Mouse (Mus musculus): ENCODE results near the gene Bpifb9b. TPM values are rescaled to one million over a fixed set of nuclear protein-coding genes. Genes with fewer than 3 reads are reported as not detected.
A peak's percentile ranks its signal among the peaks of the same experiment; 100 is the strongest.
"Not testable (repeated sequence)": the region's sequence is repeated elsewhere in the genome, so short reads cannot be mapped to it uniquely, and the experiment has no call there.

Gene Bpifb9b
- polyA plus RNA-seq, 1 experiment from 2014 or later: not detected

- Histone ChIP-seq H3K4me2 (no peak overlapping the region), H3K4me3 (replicated peaks) (no peak overlapping the region), H3K9ac (no peak overlapping the region), H3K9me3 (replicated peaks) (no peaks in the 10 kb centered on the region), H3K27me3 (no peaks in the 10 kb centered on the region), H3K27ac (no peak overlapping the region), H3K4me1 (no peaks in the 10 kb centered on the region), H3K36me3 (peaks cover 59% of the 10 kb centered on the region)
- WGBS: 52% methylated on average over 2 of the region's 2 CpGs
- ATAC-seq (replicated peaks; ENCODE audit: low FRiP score): no peak
These were observed 32.3 kb downstream of the Bpifb9b start for GRCm38 (mm10) chr2:154339356-154339755.

DNA sequence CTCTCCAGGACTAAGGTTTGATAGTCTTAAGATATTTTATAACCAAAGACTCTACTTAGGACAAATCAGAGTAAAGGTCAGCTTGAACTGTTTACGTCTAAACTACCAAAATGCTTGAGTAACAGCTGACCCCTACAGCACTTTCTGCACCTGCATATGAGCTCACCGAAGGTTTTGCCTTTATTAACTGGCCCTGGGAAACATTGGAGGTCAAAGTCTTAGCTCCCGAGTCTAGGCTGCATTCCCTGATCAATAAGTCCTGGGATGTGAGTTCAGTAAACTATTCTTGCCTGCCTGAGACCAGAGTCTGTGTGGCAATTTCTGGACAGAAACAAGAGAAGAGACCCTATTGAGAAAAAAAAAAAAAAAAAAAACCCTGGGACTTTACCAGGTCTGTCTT lies 41.1 kb downstream of the Bpifb9b start:
- H3K27ac ChIP-seq: no peak overlapping the region
- H3K4me2 ChIP-seq: no peak overlapping the region
- H3K4me3 ChIP-seq (replicated peaks): no peak overlapping the region
- ATAC-seq (replicated peaks; ENCODE audit: low FRiP score): no peak
- 80% methylated on average over 3 of the region's 3 CpGs for WGBS
- H3K4me1 ChIP-seq: no peaks in the 10 kb centered on the region
- H3K9ac ChIP-seq: no peak overlapping the region
- H3K9me3 ChIP-seq (replicated peaks): no peaks in the 10 kb centered on the region
- peaks cover 68% of the 10 kb centered on the region for H3K36me3 ChIP-seq
- no peaks in the 10 kb centered on the region for H3K27me3 ChIP-seq

DNA sequence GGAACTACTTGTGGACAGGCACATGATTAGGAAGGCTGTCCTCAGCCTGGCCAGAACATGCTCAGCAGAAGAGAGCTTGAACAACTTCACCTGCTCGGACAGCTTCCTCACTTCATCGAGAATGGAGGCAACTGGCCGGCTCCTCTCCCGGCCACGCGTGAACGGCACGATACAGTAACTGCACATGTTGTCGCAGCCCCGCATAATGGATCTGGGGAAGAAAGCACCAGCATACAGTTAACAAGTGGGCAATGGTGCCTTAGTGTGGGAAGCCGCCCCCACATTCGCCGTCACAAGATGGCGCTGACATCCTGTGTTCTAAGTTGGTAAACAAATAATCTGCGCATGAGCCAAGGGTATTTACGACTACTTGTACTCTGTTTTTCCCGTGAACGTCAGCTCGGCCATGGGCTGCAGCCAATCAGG lies 47.0 kb downstream of the Bpifb9b start:
- WGBS: 77% methylated on average over 16 of the region's 19 CpGs
- not testable (repeated sequence) for H3K9me3 ChIP-seq (replicated peaks); ATAC-seq (replicated peaks; ENCODE audit: low FRiP score); H3K27me3 ChIP-seq; H3K4me1 ChIP-seq
- Histone ChIP-seq H3K36me3 (peaks cover 33% of the 10 kb centered on the region), H3K27ac (peak overlapping the region; percentile 74), H3K4me3 (replicated peaks) (peak overlapping the region; percentile 43), H3K9ac (peak overlapping the region; percentile 35; the same call in 1 of the 2 replicates), H3K4me2 (peak overlapping the region; percentile 47)

DNA sequence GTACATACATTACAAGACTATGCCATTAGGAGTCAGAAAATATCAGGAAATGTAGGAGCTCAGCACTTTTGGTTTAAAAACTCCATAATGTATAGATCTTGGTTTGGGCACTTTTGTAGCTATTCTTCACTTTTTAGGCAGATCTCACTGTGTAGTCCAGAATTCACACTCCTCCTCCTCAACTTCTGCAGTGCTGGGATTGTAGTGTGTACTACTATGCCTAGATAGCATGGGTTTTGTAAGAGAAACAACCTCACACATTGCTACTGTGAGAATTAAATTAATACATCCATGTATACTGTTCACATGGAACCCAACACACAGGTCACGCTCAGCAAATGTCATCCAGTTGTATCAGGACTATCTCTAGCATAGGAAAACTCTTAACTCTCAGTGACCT lies 60.5 kb downstream of the Bpifb9b start:
- H3K4me1 ChIP-seq: peaks cover 4% of the 10 kb centered on the region; the same call in 1 of the 2 replicates
- H3K27ac ChIP-seq: no peak overlapping the region
- no peak overlapping the region for H3K9ac ChIP-seq
- H3K27me3 ChIP-seq: no peaks in the 10 kb centered on the region
- WGBS: 88% methylated on average over 1 of the region's 1 CpGs
- no peak overlapping the region for H3K4me2 ChIP-seq
- no peak for ATAC-seq (replicated peaks; ENCODE audit: low FRiP score)
- H3K4me3 ChIP-seq (replicated peaks): no peak overlapping the region
- no peaks in the 10 kb centered on the region for H3K9me3 ChIP-seq (replicated peaks)
- peaks cover 67% of the 10 kb centered on the region for H3K36me3 ChIP-seq

Other genes with a start within 250 kb of the Bpifb9b start
- not detected in 2 replicates for gene Bpifa3, start 176.9 kb upstream of the Bpifb9b start, polyA plus RNA-seq (2015; fragmentation: Nextera tagmentation; extraction: Ambion mirVana)
- gene Bpifa1, start 164.3 kb upstream of the Bpifb9b start, polyA plus RNA-seq (2015; fragmentation: Nextera tagmentation; extraction: Ambion mirVana): not detected in 2 replicates
- gene Bpifa5, start 144.6 kb upstream of the Bpifb9b start, polyA plus RNA-seq (2015; fragmentation: Nextera tagmentation; extraction: Ambion mirVana): not detected in 2 replicates
- gene Bpifb1, start 116.4 kb upstream of the Bpifb9b start, polyA plus RNA-seq (2015; fragmentation: Nextera tagmentation; extraction: Ambion mirVana): 0.09 TPM in 1 of 2 replicates, not detected in the other
- 0.42 and 0.86 TPM in 2 replicates for gene Bpifb5, start 83.5 kb upstream of the Bpifb9b start, polyA plus RNA-seq (2015; fragmentation: Nextera tagmentation; extraction: Ambion mirVana)
- gene Bpifb9a, start 49.4 kb upstream of the Bpifb9b start, polyA plus RNA-seq (2015; fragmentation: Nextera tagmentation; extraction: Ambion mirVana): not detected in 2 replicates
- 19.0 and 20.4 TPM in 2 replicates for gene Cdk5rap1, start 65.8 kb downstream of the Bpifb9b start, polyA plus RNA-seq (2015; fragmentation: Nextera tagmentation; extraction: Ambion mirVana)
- gene Snta1, start 100.9 kb downstream of the Bpifb9b start, polyA plus RNA-seq (2015; fragmentation: Nextera tagmentation; extraction: Ambion mirVana): 12.0 and 12.7 TPM in 2 replicates
- gene Cbfa2t2, start 129.3 kb downstream of the Bpifb9b start, polyA plus RNA-seq (2015; fragmentation: Nextera tagmentation; extraction: Ambion mirVana): 38.8 and 46.0 TPM in 2 replicates
- 0.58 and 1.7 TPM in 2 replicates for gene 1700003F12Rik, start 239.9 kb downstream of the Bpifb9b start, polyA plus RNA-seq (2015; fragmentation: Nextera tagmentation; extraction: Ambion mirVana)
- gene Actl10, start 244.5 kb downstream of the Bpifb9b start, polyA plus RNA-seq (2015; fragmentation: Nextera tagmentation; extraction: Ambion mirVana): 0.19 and 0.22 TPM in 2 replicates

Data from kidney, embryonic 15.5 days (tissue).